Mouse (Mus musculus) spleen, adult 2 months (tissue): ENCODE measurements at regions not wholly inside any gene's neighbourhood (a gene's known extent, or its start where the extent isn't known, plus 50 kb on each side); places are given as distances from the start of the nearest gene placed in this dataset.

Experiments
- CTCF ChIP-seq: fragments of 200-500 bp; IDR thresholded peaks from 2 replicates; pipeline ENCODE4 v1.5.1; 2011; ENCODE audit warnings: mild to moderate bottlenecking, inconsistent platforms; ENCODE audit not compliant: insufficient read depth, insufficient read length, insufficient replicate concordance; ENCODE audit errors: extremely low read depth
- POLR2A ChIP-seq: fragments of 200-500 bp; IDR thresholded peaks from 2 replicates; pipeline ENCODE4 v1.6.1; 2011; ENCODE audit warnings: low read depth, low read length, inconsistent platforms

GRCm38 (mm10) chr15:7480211-7480610 lies 82.0 kb upstream of the Egflam start:
- no peak for TF ChIP-seq CTCF
- TF ChIP-seq POLR2A = no peak
